Mouse (Mus musculus): ENCODE data around the gene Gm11985.

DNA sequence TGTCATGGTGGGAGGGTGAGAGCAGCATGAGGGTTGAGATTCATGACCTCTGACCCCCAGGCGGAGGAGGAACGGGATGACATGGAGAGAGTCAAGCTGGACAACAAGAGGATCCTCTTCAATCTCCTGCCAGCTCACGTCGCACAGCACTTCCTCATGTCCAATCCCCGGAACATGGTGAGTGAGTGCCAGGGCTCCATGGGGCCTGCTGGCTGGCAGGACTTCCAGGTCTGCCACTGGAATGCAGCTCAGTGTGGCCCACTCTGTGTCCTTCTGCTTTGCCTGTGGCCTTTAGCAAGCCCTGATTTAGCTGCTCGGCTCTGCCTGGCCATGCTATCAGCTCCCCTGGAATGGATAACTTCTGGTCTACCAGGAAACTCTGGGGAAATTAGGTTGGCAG, 28.2 kb downstream of the Gm11985 start:
- TF ChIP-seq CTCF (IDR thresholded peaks at IDR 0.05) (no peak), EP300 (IDR thresholded peaks at IDR 0.05; ENCODE audit: insufficient read depth, low read depth, low read length) (no peak)
